Mouse (Mus musculus) neural tube, embryonic 13.5 days (tissue): Measurements from ENCODE around the gene Ifnl3. TPM values are rescaled to one million over a fixed set of nuclear protein-coding genes. Genes with fewer than 3 reads are reported as not detected.

Experiments
- ATAC-seq: fragments of 200-750 bp; cut with Nextera tagmentation; 2 replicates; pipeline ENCODE4 v1.8.0; 2017; ENCODE audit warnings: low read depth, mild to moderate bottlenecking, moderate TSS enrichment, moderate library complexity
- H3K27ac ChIP-seq: fragments of 300-500 bp; sonication (generic); replicated peaks from 2 replicates; pipeline ENCODE4 v1.5.1; 2015; ENCODE audit warnings: moderate library complexity, mild to moderate bottlenecking, inconsistent platforms
- H3K27me3 ChIP-seq: fragments of 300-500 bp; sonication (generic); 2 replicates; pipeline ENCODE4 v1.6.1; 2015; ENCODE audit warnings: mild to moderate bottlenecking, inconsistent platforms
- H3K36me3 ChIP-seq: fragments of 300-500 bp; sonication (generic); 2 replicates; pipeline ENCODE4 v1.6.1; 2015; ENCODE audit warnings: mild to moderate bottlenecking, inconsistent platforms
- H3K4me1 ChIP-seq: fragments of 300-500 bp; sonication (generic); replicated peaks from 2 replicates; pipeline ENCODE4 v1.6.1; 2015; ENCODE audit warnings: inconsistent platforms
- H3K4me2 ChIP-seq: fragments of 300-500 bp; sonication (generic); 2 replicates; pipeline ENCODE4 v1.6.1; 2015; ENCODE audit warnings: inconsistent platforms, mild to moderate bottlenecking, moderate library complexity
- H3K4me3 ChIP-seq: fragments of 300-500 bp; sonication (generic); 2 replicates; pipeline ENCODE4 v1.5.1; 2015; ENCODE audit warnings: mild to moderate bottlenecking, inconsistent platforms
- H3K9ac ChIP-seq: fragments of 300-500 bp; sonication (generic); 2 replicates; pipeline ENCODE4 v1.6.1; 2015; ENCODE audit warnings: moderate library complexity, mild to moderate bottlenecking, inconsistent platforms
- H3K9me3 ChIP-seq: fragments of 300-500 bp; sonication (generic); 2 replicates; pipeline ENCODE4 v1.6.1; 2016; ENCODE audit warnings: inconsistent platforms
- WGBS: fragments of 180-500 bp; shearing (Covaris S2); methylation state at CpG from one replicate; pipeline ENCODE4 v1.1.7; 2015; 5-methylcytosine and 5-hydroxymethylcytosine counted together
- microRNA-seq: library from miRNA; unstranded; fragments of <30 nt; microRNA quantifications from one replicate; pipeline ENCODE4, GENCODE M21; 2016
- polyA plus RNA-seq: library from polyadenylated mRNA; unstranded; fragments of >200 nt; fragmentation: Nextera tagmentation; extraction: Ambion mirVana; gene quantifications from 2 replicates; pipeline ENCODE4 v1.2.1, GENCODE M21; 2015

The Ifnl3 gene
- polyA plus RNA-seq, 1 experiment from 2014 or later, result not detected

DNA sequence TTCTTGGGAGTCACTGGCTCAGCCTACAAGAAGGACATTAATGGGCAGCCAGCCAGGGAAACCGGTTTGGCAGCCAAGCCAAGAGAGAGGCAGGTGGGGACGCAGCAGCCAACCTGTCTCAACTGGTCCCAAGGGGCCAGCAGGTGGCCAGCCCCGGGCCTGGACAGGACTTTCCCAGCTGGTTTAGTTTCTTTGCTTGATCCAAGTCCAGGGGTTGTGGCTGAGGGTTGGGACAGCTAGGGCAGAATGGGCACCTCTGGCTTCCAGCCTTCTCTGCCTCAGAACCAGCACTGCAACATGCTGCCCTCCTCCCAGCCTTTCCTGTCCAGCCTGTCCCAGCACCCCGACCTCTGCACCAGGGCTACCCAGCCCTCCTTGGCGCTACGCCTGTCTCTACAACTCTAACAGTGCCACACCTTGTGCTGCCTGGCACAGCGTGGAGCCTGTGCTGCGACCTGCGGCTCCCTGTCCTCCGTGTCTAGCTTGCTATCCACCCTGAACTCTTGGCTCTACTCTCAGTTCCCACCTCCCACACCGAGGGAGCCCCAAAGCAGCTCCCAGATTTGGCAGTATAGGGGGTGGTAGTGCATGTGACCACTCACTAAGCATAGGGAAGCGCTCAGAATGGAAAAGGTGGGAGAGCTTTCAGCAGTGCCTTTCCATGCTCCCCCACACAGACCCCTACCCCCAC is 47.8 kb downstream of the Ifnl3 start:
- Histone ChIP-seq H3K4me3 (no peak overlapping the region), H3K9me3 (no peaks in the 10 kb centered on the region), H3K4me2 (no peak overlapping the region), H3K4me1 (peaks cover 31% of the 10 kb centered on the region), H3K27me3 (no peaks in the 10 kb centered on the region), H3K27ac (0 out of 2 replicates have a peak overlapping the region, but pooled peaks have one; percentile 46), H3K9ac (no peak overlapping the region), H3K36me3 (peaks cover 30% of the 10 kb centered on the region)
- no peak for ATAC-seq
- 73% methylated on average over 12 of the region's 12 CpGs for WGBS

DNA sequence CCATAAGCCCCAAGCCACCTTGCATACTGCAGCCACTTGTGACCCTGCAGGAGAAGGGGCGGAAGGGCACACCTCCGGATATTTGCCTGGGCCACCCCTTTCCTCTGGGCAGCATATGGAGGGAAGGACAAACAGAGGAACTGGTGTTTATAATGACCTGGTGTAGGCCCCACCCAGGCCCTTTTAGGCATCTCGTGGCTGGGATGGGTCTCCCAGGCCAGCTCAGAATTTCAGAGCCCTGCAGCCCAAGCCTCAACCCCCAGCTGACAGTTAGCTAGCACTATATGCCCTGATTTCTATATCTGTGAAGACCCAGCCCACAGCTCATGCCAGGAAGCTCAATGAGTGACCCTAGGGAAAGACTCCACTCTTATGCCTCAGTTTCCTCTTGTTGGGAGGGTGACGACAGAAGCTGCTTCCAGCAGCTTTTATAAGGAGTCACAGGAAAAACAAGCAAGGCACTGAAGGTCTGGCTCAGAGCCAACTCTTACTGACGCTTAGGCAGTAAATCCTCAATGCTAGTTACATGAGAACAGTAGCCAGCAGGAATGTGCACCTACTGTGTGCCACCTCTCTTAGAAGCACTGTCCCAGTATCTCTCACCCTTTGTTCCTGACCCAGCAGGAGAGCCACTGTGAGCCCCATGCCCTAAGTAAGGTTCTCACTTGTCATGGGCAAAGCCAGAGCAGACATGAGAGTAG is 48.5 kb downstream of the Ifnl3 start:
- ATAC-seq, result no peak
- H3K27me3 ChIP-seq, result no peaks in the 10 kb centered on the region
- 39% methylated on average over 5 of the region's 5 CpGs for WGBS
- peak overlapping the region; percentile 46; the same call in 1 of the 2 replicates for H3K27ac ChIP-seq
- H3K9ac ChIP-seq, result no peak overlapping the region
- peaks cover 23% of the 10 kb centered on the region for H3K36me3 ChIP-seq
- no peak overlapping the region for H3K4me2 ChIP-seq
- peaks cover 34% of the 10 kb centered on the region for H3K4me1 ChIP-seq
- no peak overlapping the region for H3K4me3 ChIP-seq
- H3K9me3 ChIP-seq, result no peaks in the 10 kb centered on the region

DNA sequence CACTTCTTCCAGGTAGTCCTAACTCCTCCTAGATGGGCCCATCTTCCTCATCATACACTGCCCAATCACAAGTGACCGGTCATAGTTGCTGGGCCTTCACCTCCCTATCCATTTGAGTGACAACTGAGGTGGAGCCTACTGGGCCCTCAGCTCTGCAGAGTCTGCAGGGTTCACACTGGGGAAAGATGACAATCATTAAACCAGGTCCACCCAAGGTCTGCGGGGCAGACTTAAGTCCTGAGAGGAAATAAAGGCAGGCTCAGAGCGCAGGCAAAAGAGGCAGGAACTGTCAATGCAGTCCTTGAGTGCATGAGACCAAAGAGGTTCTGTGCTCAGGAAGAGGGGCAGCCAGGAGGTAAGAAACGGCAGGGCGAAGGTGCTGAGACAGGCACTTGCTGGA is 50.1 kb downstream of the Ifnl3 start:
- peaks cover 49% of the 10 kb centered on the region for H3K4me1 ChIP-seq
- no peaks in the 10 kb centered on the region for H3K27me3 ChIP-seq
- H3K9ac ChIP-seq, result no peak overlapping the region
- 92% methylated on average over 5 of the region's 5 CpGs for WGBS
- no peak overlapping the region for H3K4me3 ChIP-seq
- no peak overlapping the region for H3K4me2 ChIP-seq
- peaks cover 7% of the 10 kb centered on the region for H3K36me3 ChIP-seq
- H3K27ac ChIP-seq, result no peak overlapping the region
- no peak for ATAC-seq
- no peaks in the 10 kb centered on the region for H3K9me3 ChIP-seq

DNA sequence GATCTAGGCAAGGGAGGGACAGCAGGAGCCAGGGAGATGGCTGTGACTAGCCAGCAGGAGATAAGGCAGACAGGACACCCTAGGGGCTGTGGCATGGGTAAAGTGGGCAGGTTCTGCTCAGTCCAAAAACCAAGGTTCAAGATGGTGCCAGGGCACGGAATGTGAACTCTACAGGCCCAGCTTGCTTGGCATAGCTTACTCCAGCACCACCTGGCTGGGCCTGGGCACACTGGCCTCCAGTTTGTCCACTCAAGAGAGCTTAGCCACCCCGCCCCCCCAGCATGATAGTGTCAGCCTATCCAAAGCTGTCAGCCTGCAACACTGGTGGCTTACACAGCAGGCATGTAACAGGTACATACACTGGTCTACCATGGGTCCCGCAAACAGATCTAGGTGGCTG is 50.6 kb downstream of the Ifnl3 start:
- WGBS, result 97% methylated on average over 3 of the region's 3 CpGs
- Histone ChIP-seq H3K9ac (no peak overlapping the region), H3K36me3 (0 out of 2 replicates have a peak, but pooled peaks cover 3% of the 10 kb centered on the region), H3K4me1 (peaks cover 52% of the 10 kb centered on the region), H3K4me3 (no peak overlapping the region), H3K4me2 (no peak overlapping the region), H3K9me3 (no peaks in the 10 kb centered on the region), H3K27ac (no peak overlapping the region), H3K27me3 (no peaks in the 10 kb centered on the region)
- no peak for ATAC-seq

Small RNA genes within 50 kb of the gene (microRNA-seq; reads per million reads assigned to microRNA genes)
- 0.74 reads per million for gene Mir7049

Other genes with a start within 250 kb of the Ifnl3 start
- 37.2 and 38.2 TPM in 2 replicates for gene Eid2b, start 245.1 kb upstream of the Ifnl3 start, polyA plus RNA-seq
- gene Selenov, start 231.7 kb upstream of the Ifnl3 start, polyA plus RNA-seq, result 0.50 and 0.69 TPM in 2 replicates
- 31.1 and 31.6 TPM in 2 replicates for gene Dll3, start 220.6 kb upstream of the Ifnl3 start, polyA plus RNA-seq
- 125 and 131 TPM in 2 replicates for gene Timm50, start 210.8 kb upstream of the Ifnl3 start, polyA plus RNA-seq
- 92.1 and 94.1 TPM in 2 replicates for gene Supt5, start 184.1 kb upstream of the Ifnl3 start, polyA plus RNA-seq
- 533 and 537 TPM in 2 replicates for gene Rps16, start 172.2 kb upstream of the Ifnl3 start, polyA plus RNA-seq
- 33.8 and 35.8 TPM in 2 replicates for gene Plekhg2, start 150.2 kb upstream of the Ifnl3 start, polyA plus RNA-seq
- gene Zfp36, start 142.6 kb upstream of the Ifnl3 start, polyA plus RNA-seq, result 4.9 and 6.5 TPM in 2 replicates
- gene Med29, start 130.1 kb upstream of the Ifnl3 start, polyA plus RNA-seq, result 35.7 and 45.4 TPM in 2 replicates
- 99.8 and 103 TPM in 2 replicates for gene Paf1, start 129.9 kb upstream of the Ifnl3 start, polyA plus RNA-seq
- 5.3 and 6.0 TPM in 2 replicates for gene Gmfg, start 85.4 kb upstream of the Ifnl3 start, polyA plus RNA-seq
- 14.1 and 15.2 TPM in 2 replicates for gene Lrfn1, start 70.9 kb upstream of the Ifnl3 start, polyA plus RNA-seq
- not detected in 2 replicates for gene Ifnl2, start 12.4 kb upstream of the Ifnl3 start, polyA plus RNA-seq
- gene Sycn, start 18.0 kb downstream of the Ifnl3 start, polyA plus RNA-seq, result not detected in 2 replicates
- gene Nccrp1, start 24.4 kb downstream of the Ifnl3 start, polyA plus RNA-seq, result not detected in 2 replicates
- 25.6 and 26.9 TPM in 2 replicates for gene Samd4b, start 75.3 kb downstream of the Ifnl3 start, polyA plus RNA-seq
- gene Pak4, start 75.3 kb downstream of the Ifnl3 start, polyA plus RNA-seq, result 20.1 and 20.2 TPM in 2 replicates
- gene Acp7, start 108.5 kb downstream of the Ifnl3 start, polyA plus RNA-seq, result not detected in 2 replicates
- 4.8 and 6.5 TPM in 2 replicates for gene Fbxo27, start 170.0 kb downstream of the Ifnl3 start, polyA plus RNA-seq
- gene Fbxo17, start 194.0 kb downstream of the Ifnl3 start, polyA plus RNA-seq, result 6.3 and 7.1 TPM in 2 replicates
- gene Mrps12, start 219.0 kb downstream of the Ifnl3 start, polyA plus RNA-seq, result 115 and 122 TPM in 2 replicates
- 23.0 and 24.6 TPM in 2 replicates for gene Sars2, start 219.2 kb downstream of the Ifnl3 start, polyA plus RNA-seq
- gene Ccer2, start 233.3 kb downstream of the Ifnl3 start, polyA plus RNA-seq, result 7.3 and 8.7 TPM in 2 replicates
- 101 and 104 TPM in 2 replicates for gene Sirt2, start 243.9 kb downstream of the Ifnl3 start, polyA plus RNA-seq
- 63.4 and 67.7 TPM in 2 replicates for gene Nfkbib, start 244.7 kb downstream of the Ifnl3 start, polyA plus RNA-seq